Mouse (Mus musculus) spleen, postnatal 36 days (tissue): ENCODE measurements around the gene Mdm4.

ENCODE experiments used
- DNase-seq, 2 experiments: peaks; one replicate each; pipeline ENCODE4 v3.0.0; 2022; ENCODE audit warnings: low spot score in 2 of 2, mixed read lengths in 1 of 2

The Mdm4 gene

GRCm38 (mm10) chr1:132947811-132948210, 82.5 kb downstream of the Mdm4 start:
- no peak for DNase-seq

DNA sequence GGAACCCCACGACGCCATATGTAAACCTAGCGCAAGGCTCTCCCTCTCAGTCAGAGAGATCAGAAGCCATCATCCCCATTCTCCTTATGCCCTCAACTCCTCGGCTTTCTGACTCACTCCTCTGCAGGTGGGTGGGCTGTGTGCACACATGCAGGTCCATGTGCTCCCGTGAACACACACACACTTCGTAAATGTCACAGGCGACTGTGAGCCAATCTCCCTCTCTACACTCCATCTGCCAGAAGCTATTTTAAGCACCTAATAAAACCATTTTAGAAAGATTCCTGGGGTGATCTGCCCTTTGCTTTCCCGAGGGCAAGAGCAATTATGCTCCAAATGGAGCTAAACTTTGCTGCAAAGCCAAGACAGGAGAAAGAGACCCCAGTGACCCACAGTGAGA, 84.5 kb downstream of the Mdm4 start:
- DNase-seq: no peak

DNA sequence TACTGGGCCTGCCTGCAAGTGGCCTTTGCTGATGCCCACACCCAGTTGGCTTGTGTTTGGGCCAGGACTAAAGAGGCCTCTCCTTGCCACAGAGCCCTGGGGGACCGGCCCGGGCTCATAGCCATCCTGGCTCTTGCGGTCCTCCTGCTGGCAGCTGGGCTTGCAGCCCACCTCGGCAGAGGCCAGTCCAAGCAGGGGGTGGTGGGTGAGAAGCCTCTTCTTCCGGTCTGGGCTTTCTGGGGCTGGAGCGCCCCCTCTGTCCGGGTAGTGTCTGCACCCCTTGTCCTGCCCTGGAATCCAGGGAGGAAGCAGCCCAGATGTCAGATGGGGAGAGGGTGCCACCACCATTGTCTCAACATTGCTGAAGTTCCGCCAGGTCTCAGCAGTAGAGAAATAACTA, 91.4 kb downstream of the Mdm4 start:
- DNase-seq: no peak

GRCm38 (mm10) chr1:132937296-132938030, 92.9 kb downstream of the Mdm4 start:
- no peak for DNase-seq

DNA sequence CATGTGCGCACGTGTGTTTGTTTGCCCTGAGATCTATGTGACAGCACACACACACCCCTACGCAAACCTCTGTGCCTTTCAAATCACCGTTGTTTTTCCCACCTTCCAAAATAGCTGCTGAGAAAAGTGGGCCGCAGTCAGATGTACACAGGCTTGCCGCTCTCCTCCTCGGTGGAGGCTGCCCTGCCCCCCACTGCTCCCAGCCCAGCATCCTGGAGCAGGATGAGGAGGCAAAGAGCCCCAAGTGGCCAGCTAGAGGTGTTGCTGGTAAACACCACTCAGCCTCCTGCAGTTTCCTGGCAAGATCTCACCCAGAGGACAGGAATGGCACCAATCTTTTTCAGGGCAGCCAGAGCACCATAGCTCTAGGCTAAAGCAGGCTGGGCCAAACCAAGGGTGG, 95.5 kb downstream of the Mdm4 start:
- no peak for DNase-seq

DNA sequence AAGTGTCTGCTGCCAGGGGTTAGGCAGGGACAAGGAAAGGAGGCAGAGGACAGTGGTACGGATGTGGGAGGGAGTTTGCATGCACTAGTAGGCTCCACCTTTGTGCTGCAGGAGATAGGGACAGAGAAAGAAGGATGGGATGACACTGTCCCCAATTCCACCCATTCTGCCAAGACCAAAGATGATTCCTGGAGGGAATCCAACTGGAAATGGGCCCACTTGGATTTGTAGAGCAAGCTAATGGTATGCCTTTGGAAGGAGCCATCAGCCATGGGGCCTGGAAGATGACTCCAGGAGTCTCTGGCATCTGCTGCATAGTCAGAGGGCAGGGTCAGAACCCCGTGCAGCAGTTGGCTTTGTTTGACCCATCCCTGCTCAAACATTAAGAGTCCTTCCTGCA, 97.9 kb downstream of the Mdm4 start:
- no peak for DNase-seq

DNA sequence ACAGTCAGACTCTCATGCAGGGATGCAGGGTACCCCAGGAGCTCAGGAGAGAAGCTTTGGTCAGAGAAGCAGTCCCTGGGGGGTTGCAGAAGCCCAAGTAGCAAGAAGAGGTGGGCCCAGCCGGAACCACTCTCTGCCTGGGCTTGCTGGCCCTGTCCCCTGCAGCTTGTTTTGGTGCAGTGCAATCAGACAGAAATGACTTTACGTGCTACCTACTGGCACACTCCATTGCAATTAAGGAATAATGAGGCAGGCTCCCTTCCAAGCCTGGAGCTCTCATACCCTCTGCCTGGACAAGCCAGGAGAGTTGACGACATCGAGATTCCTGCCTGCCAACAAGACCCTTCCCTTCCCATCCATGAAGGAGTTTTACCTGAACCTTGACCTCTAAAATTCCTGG, 100.1 kb downstream of the Mdm4 start:
- DNase-seq: no peak

GRCm38 (mm10) chr1:132928907-132929250, 101.5 kb downstream of the Mdm4 start:
- no peak for DNase-seq

DNA sequence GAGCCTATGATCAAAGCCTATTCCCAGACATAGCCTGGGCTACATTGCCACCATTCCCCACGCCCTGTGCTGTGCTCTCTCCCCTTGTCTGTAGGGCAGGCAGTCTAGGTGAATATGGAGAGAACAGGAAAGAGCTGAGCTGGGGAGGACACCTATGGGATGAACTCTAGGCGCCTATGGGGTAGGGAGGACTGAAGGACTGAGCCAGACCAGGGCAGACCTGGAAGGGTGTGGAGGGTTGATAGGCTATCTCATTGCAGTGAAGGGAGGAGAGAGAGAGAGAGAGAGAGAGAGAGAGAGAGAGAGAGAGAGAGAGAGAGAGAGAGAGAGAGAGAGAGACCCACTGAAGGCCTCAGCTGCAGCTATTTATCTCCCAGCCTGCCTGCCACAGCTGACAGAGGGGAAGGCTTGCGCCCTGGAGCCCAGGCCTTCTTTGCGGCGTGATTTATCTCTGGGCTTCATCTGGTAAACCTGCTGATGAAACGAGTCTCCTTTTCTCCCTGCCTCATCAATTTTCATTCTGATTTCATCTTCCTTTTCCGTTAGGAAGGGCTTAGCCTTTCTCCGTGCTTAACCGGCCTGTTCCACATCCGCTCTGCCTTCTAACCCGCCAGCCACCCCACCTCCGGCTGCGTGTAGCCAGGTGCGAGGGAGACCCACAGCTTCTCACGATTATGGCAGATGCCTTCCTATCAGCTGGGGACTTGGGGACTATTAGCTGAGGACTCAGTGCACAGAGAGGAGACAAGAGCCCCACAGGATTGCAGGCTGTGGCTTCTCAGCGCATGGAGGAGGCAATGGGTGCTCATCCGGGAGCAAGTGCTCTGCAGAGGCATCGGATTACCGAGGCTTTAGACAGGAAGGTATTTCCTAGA, 102.1 kb downstream of the Mdm4 start:
- DNase-seq: no peak

GRCm38 (mm10) chr1:132925270-132925669, 105.1 kb downstream of the Mdm4 start:
- DNase-seq: no peak

- no peak for DNase-seq
Observed at GRCm38 (mm10) chr1:132922257-132922656, 108.1 kb downstream of the Mdm4 start.

GRCm38 (mm10) chr1:132921071-132921470, 109.3 kb downstream of the Mdm4 start:
- no peak for DNase-seq

GRCm38 (mm10) chr1:132919258-132919657, 111.1 kb downstream of the Mdm4 start:
- DNase-seq: no peak

- no peak for DNase-seq
Observed at GRCm38 (mm10) chr1:132918117-132918680, 112.2 kb downstream of the Mdm4 start.

DNA sequence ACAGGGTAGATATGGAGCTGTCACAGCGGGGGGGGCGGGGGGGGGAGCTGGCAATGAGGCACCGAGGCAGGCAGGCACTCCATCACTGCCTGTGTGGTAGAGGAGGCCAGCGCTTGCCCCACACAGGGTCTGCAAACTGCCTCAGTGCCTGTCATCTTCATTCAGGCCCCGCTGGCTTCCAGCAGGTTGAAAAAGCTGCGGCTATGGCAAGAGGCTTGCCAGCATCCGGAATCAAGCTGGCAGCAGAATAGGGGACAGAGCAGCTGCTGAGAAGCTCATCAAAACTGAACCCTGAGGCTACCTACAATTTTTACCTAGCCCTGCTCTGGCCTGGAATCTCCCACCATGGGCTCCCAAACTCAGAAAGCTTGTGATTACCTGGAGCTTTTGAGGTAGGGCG, 112.8 kb downstream of the Mdm4 start:
- no peak for DNase-seq

DNA sequence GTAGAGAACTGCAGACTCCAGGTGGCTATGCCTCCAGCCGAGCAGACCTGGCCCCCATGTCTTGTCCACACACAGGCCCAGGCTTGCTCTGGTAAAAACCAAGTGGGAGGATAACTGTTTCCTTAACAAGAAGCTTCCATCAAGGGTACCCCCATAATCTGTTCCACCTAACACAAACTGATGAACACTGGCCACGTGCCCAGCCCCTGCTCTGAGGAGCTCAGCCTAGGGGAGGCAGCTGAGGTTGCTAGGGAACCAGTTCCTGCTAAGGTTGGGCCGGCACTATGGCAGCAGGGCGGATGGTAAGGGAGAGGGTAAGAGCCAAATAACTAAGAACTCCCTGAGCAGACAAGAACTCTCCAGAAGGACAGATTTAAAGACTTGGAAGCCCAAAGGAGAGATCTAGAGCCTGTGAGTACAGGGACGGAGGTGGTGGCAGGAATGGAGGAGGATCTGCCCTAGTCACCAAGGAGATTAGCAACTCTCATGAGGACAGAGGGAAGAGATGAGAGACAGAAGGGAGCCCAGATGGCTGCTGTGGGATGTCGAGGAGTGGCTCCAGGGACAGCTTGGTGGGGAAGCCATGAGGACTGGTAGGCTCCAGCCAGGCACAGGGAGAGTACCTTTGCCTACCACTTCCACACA, 114.4 kb downstream of the Mdm4 start:
- DNase-seq: no peak

- no peak for DNase-seq
Observed at GRCm38 (mm10) chr1:132910414-132911041, 119.8 kb downstream of the Mdm4 start.

DNA sequence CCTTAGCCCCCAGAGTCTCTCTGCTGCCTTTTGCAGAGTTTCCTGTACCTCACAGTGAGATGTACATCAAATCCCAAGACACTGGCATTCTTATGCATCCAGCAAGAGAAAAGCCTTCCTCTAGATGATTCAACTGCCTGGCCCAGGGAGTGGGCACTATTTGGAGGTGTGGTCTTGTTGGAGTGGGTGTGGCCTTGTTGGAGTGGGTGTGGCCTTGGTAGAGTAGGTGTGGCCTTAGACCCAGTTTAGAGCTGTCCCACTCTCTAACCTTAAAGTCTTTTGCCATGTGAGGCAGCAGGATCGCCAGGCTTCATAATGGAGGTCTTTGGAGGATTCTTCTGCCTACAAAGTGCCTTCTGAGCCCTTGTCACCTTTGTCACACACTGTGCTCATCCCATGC, 120.4 kb downstream of the Mdm4 start:
- no peak for DNase-seq
